Mouse (Mus musculus) bone marrow, adult 2 months (tissue): ENCODE data around the gene Ndufs4.

Experiments
- CTCF ChIP-seq: fragments of 200-500 bp; IDR thresholded peaks from 2 replicates; pipeline ENCODE4 v1.5.1; 2011; ENCODE audit warnings: low read length, control low read depth; ENCODE audit not compliant: control insufficient read depth, insufficient read depth
- POLR2A ChIP-seq: fragments of 200-500 bp; IDR thresholded peaks from 2 replicates; pipeline ENCODE4 v1.6.1; 2011; ENCODE audit warnings: low read depth, mild to moderate bottlenecking, control low read depth, low read length, borderline replicate concordance; ENCODE audit not compliant: control insufficient read depth

- TF ChIP-seq CTCF: no peak
- TF ChIP-seq POLR2A: no peak
Observed at GRCm38 (mm10) chr13:114362086-114362485, 26.0 kb downstream of the Ndufs4 start.
